Mouse (Mus musculus) testis, postnatal 10 days (tissue): Measurements from ENCODE around the gene 4930590J08Rik.
A peak's percentile ranks its signal among the peaks of the same experiment; 100 is the strongest.
"Not testable (repeated sequence)": the region's sequence is repeated elsewhere in the genome, so short reads cannot be mapped to it uniquely, and the experiment has no call there.

Source experiments
- DNase-seq: peaks from one replicate; pipeline ENCODE4 v3.0.0; 2021; ENCODE audit warnings: low spot score

The 4930590J08Rik gene

GRCm38 (mm10) chr6:91902509-91902908 is at the start of gene 4930590J08Rik:
4930590J08Rik (plus strand) TSS chr6:91902809.
- not testable (repeated sequence) for DNase-seq

GRCm38 (mm10) chr6:91858339-91858738 is 44.3 kb upstream of the 4930590J08Rik start:
- DNase-seq = no peak

- no peak for DNase-seq
These were observed 39.8 kb upstream of the 4930590J08Rik start for GRCm38 (mm10) chr6:91862848-91863247.

- DNase-seq = no peak
These were observed 38.0 kb upstream of the 4930590J08Rik start for GRCm38 (mm10) chr6:91864595-91864994.

- DNase-seq = no peak
These were observed 37.0 kb upstream of the 4930590J08Rik start for GRCm38 (mm10) chr6:91865601-91866000.

- DNase-seq = no peak
These were observed 34.5 kb upstream of the 4930590J08Rik start for GRCm38 (mm10) chr6:91868091-91868490.

GRCm38 (mm10) chr6:91872781-91873180 is 29.8 kb upstream of the 4930590J08Rik start:
- DNase-seq = peak; percentile 32

GRCm38 (mm10) chr6:91877885-91878651 is 24.5 kb upstream of the 4930590J08Rik start, which contains the start of gene Ccdc174:
Ccdc174 (plus strand) TSS chr6:91878053.
- peak; percentile 89 for DNase-seq

GRCm38 (mm10) chr6:91883859-91884258 is 18.8 kb upstream of the 4930590J08Rik start:
- no peak for DNase-seq

GRCm38 (mm10) chr6:91889255-91889906 is 13.2 kb upstream of the 4930590J08Rik start:
- DNase-seq = no peak

GRCm38 (mm10) chr6:91890615-91891014 is 12.0 kb upstream of the 4930590J08Rik start:
- no peak for DNase-seq

- DNase-seq = no peak
These were observed 10.8 kb upstream of the 4930590J08Rik start for GRCm38 (mm10) chr6:91891776-91892175.

GRCm38 (mm10) chr6:91896783-91897182 is 5.8 kb upstream of the 4930590J08Rik start:
- DNase-seq = no peak

GRCm38 (mm10) chr6:91901505-91901904 is 1.1 kb upstream of the 4930590J08Rik start:
- DNase-seq = peak; percentile 91

- no peak for DNase-seq
These were observed 11.4 kb downstream of the 4930590J08Rik start for GRCm38 (mm10) chr6:91914011-91914410.

- DNase-seq = no peak
These were observed 14.7 kb downstream of the 4930590J08Rik start for GRCm38 (mm10) chr6:91917286-91917685.

GRCm38 (mm10) chr6:91917716-91918115 is 15.1 kb downstream of the 4930590J08Rik start:
- DNase-seq = no peak

- DNase-seq = no peak
These were observed 28.6 kb downstream of the 4930590J08Rik start for GRCm38 (mm10) chr6:91931231-91931630.

GRCm38 (mm10) chr6:91938491-91938890 is 35.9 kb downstream of the 4930590J08Rik start:
- DNase-seq = no peak

- peak; percentile 52 for DNase-seq
These were observed 45.8 kb downstream of the 4930590J08Rik start for GRCm38 (mm10) chr6:91948426-91948825.

GRCm38 (mm10) chr6:91958015-91958414 is 55.4 kb downstream of the 4930590J08Rik start:
- not testable (repeated sequence) for DNase-seq

GRCm38 (mm10) chr6:91960028-91960811 is 57.6 kb downstream of the 4930590J08Rik start:
- no peak for DNase-seq
